Mouse (Mus musculus): Measurements from ENCODE around the gene Utp20. TPM values are rescaled to one million over a fixed set of nuclear protein-coding genes. Genes with fewer than 3 reads are reported as not detected.
"Not testable (repeated sequence)": the region's sequence is repeated elsewhere in the genome, so short reads cannot be mapped to it uniquely, and the experiment has no call there.

Utp20 gene
- polyA plus RNA-seq, 1 experiment from 2014 or later: 12.7 TPM

DNA sequence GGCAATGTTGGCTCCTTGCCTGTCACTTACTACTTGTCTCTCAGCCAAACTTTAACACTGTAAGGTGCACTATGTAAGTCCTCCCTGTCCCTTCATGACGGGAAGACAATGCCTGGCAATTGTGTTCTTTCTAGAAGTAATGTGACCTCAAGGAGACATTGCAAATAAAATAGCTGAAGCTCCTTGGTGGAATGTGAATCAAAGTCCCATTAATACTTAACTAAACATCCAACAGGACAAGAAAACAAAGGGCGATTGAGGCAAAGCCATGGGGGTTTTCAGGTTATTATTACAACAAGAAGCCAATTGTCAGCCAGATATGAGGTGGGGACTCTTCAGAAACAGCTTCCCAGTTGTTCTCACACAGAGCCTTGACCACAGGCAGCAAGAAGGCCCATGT, 7.6 kb upstream of the Utp20 start:
- 48% methylated on average over 2 of the region's 2 CpGs for WGBS
- Histone ChIP-seq H3K4me1 (replicated peaks; ENCODE audit: control insufficient read depth, insufficient read depth, low read length) (no peaks in the 10 kb centered on the region), H3K4me2 (ENCODE audit: low read depth, low read length) (no peak overlapping the region), H3K27me3 (ENCODE audit: control insufficient read depth, insufficient read depth, low read depth, low read length) (no peaks in the 10 kb centered on the region), H3K9me3 (ENCODE audit: control insufficient read depth, low read length) (no peaks in the 10 kb centered on the region; the same call in 1 of the 2 replicates), H3K27ac (ENCODE audit: low read length) (no peak overlapping the region), H3K4me3 (ENCODE audit: low read length) (no peak overlapping the region), H3K9ac (ENCODE audit: low read length) (no peak overlapping the region), H3K36me3 (ENCODE audit: control insufficient read depth, insufficient read depth, low read length) (no peaks in the 10 kb centered on the region)
- ATAC-seq (ENCODE audit: low read depth): no peak

DNA sequence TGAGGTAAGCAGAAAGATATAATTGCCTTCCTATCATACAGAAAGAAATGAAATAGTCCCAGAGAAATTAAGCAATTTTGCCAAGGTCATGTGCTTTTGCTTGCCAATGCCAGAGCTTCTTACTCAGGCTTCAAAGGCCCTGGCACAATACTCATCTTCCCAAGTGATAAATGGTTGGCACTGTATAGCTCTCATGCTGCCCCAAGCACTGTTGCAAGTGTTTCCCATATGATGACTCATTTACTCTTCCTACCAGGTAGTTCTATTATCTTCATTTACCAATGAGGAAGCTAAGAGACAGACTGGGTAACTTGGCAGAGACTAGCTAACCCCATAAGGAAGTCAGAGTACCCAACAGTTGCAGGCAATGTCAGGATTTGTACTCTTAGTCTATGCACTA, 1.8 kb upstream of the Utp20 start:
- H3K9ac ChIP-seq (ENCODE audit: low read length): no peak overlapping the region
- no peak overlapping the region for H3K4me2 ChIP-seq (ENCODE audit: low read depth, low read length)
- no peak overlapping the region for H3K27ac ChIP-seq (ENCODE audit: low read length)
- H3K4me1 ChIP-seq (replicated peaks; ENCODE audit: control insufficient read depth, insufficient read depth, low read length): peaks cover 7% of the 10 kb centered on the region; the same call in 1 of the 2 replicates
- H3K27me3 ChIP-seq (ENCODE audit: control insufficient read depth, insufficient read depth, low read depth, low read length): no peaks in the 10 kb centered on the region
- no peak overlapping the region for H3K4me3 ChIP-seq (ENCODE audit: low read length)
- no peaks in the 10 kb centered on the region for H3K9me3 ChIP-seq (ENCODE audit: control insufficient read depth, low read length)
- H3K36me3 ChIP-seq (ENCODE audit: control insufficient read depth, insufficient read depth, low read length): peaks cover 6% of the 10 kb centered on the region
- ATAC-seq (ENCODE audit: low read depth): no peak

GRCm38 (mm10) chr10:88827596-88827995, 992 bp upstream of the Utp20 start:
- H3K4me2 ChIP-seq (ENCODE audit: low read depth, low read length): peak overlapping the region; percentile 82
- WGBS: 87% methylated on average over 4 of the region's 4 CpGs

DNA sequence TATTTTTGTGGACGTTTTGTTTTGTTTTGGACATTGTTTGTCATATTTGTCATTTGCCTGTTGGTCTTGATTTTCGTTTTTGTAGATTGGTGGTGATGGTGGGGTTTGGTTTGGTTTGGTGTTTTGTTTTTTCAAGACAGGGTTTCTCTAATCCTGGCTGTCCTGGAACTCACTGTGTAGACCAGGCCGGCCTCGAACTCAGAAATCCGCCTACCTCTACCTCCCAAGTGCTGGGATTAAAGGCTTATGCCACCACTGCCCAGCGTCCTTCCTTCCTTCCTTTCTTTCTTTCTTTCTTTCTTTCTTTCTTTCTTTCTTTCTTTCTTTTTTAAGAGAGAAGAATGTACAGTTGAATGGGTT, 323 bp upstream of the Utp20 start:
- H3K9ac ChIP-seq (ENCODE audit: low read length): peak overlapping the region; percentile 79
- WGBS: 2% methylated on average over 6 of the region's 6 CpGs
- not testable (repeated sequence) for H3K4me1 ChIP-seq (replicated peaks; ENCODE audit: control insufficient read depth, insufficient read depth, low read length); H3K36me3 ChIP-seq (ENCODE audit: control insufficient read depth, insufficient read depth, low read length); H3K27ac ChIP-seq (ENCODE audit: low read length); H3K9me3 ChIP-seq (ENCODE audit: control insufficient read depth, low read length); H3K27me3 ChIP-seq (ENCODE audit: control insufficient read depth, insufficient read depth, low read depth, low read length)
- H3K4me2 ChIP-seq (ENCODE audit: low read depth, low read length): peak overlapping the region; percentile 82
- peak; percentile 32; the same call in 1 of the 2 replicates for ATAC-seq (ENCODE audit: low read depth)
- H3K4me3 ChIP-seq (ENCODE audit: low read length): peak overlapping the region; percentile 93

More at GRCm38 (mm10) chr10:88827596-88827995, 992 bp upstream of the Utp20 start:
- Histone ChIP-seq H3K4me1 (replicated peaks; ENCODE audit: control insufficient read depth, insufficient read depth, low read length) (peaks cover 7% of the 10 kb centered on the region; the same call in 1 of the 2 replicates), H3K27me3 (ENCODE audit: control insufficient read depth, insufficient read depth, low read depth, low read length) (no peaks in the 10 kb centered on the region), H3K4me3 (ENCODE audit: low read length) (peak overlapping the region; percentile 93), H3K36me3 (ENCODE audit: control insufficient read depth, insufficient read depth, low read length) (peaks cover 6% of the 10 kb centered on the region), H3K9ac (ENCODE audit: low read length) (no peak overlapping the region), H3K27ac (ENCODE audit: low read length) (no peak overlapping the region), H3K9me3 (ENCODE audit: control insufficient read depth, low read length) (no peaks in the 10 kb centered on the region)
- ATAC-seq (ENCODE audit: low read depth): no peak

DNA sequence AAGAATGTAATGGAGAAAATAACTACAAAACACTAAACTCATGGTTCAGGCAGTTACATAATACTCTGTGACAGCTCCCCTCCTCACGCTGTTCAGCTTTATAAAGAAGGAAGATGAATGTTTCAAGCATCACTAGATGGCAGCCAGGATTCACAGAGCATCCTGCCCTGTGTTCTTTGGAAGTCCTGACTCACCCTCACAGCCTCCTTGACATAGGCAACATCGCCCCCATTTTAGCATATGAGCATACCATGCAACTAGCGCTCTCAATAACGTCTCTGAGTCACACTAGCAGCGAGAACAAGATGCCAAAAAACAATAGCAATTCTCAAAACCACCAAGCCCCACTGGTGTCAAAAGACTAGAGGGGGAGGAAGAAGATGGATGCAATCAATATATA, 9.3 kb downstream of the Utp20 start:
- ATAC-seq (ENCODE audit: low read depth): no peak
- H3K4me2 ChIP-seq (ENCODE audit: low read depth, low read length): no peak overlapping the region
- 89% methylated on average over 5 of the region's 5 CpGs for WGBS
- no peaks in the 10 kb centered on the region for H3K4me1 ChIP-seq (replicated peaks; ENCODE audit: control insufficient read depth, insufficient read depth, low read length)
- no peaks in the 10 kb centered on the region for H3K9me3 ChIP-seq (ENCODE audit: control insufficient read depth, low read length)
- no peak overlapping the region for H3K27ac ChIP-seq (ENCODE audit: low read length)
- H3K4me3 ChIP-seq (ENCODE audit: low read length): no peak overlapping the region
- H3K36me3 ChIP-seq (ENCODE audit: control insufficient read depth, insufficient read depth, low read length): peaks cover 28% of the 10 kb centered on the region
- no peak overlapping the region for H3K9ac ChIP-seq (ENCODE audit: low read length)
- H3K27me3 ChIP-seq (ENCODE audit: control insufficient read depth, insufficient read depth, low read depth, low read length): no peaks in the 10 kb centered on the region

DNA sequence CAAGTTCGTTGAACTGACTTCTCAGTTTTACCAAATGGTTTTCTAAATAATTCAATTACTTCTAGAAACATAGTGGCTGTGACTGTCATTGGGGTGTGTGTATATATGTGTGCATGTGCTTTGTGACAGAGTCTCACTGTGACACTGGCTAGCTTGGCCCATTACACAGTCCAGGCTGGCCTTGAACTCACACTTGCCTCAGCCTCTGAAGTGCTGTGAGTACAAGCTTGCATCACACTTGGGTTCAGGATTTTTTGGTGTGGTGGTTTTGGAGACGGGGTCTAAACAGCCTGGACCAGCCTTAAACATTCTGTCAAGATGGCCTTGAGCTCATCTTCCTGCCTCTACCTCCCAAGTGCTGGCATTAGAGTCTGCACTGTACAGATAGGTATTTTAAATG, 11.3 kb downstream of the Utp20 start:
- H3K9ac ChIP-seq (ENCODE audit: low read length): no peak overlapping the region
- H3K9me3 ChIP-seq (ENCODE audit: control insufficient read depth, low read length): no peaks in the 10 kb centered on the region
- no peak overlapping the region for H3K4me3 ChIP-seq (ENCODE audit: low read length)
- H3K4me1 ChIP-seq (replicated peaks; ENCODE audit: control insufficient read depth, insufficient read depth, low read length): no peaks in the 10 kb centered on the region
- no peaks in the 10 kb centered on the region for H3K27me3 ChIP-seq (ENCODE audit: control insufficient read depth, insufficient read depth, low read depth, low read length)
- peaks cover 21% of the 10 kb centered on the region for H3K36me3 ChIP-seq (ENCODE audit: control insufficient read depth, insufficient read depth, low read length)
- no peak overlapping the region for H3K27ac ChIP-seq (ENCODE audit: low read length)
- no peak for ATAC-seq (ENCODE audit: low read depth)
- H3K4me2 ChIP-seq (ENCODE audit: low read depth, low read length): no peak overlapping the region
- 93% methylated on average over 2 of the region's 2 CpGs for WGBS

DNA sequence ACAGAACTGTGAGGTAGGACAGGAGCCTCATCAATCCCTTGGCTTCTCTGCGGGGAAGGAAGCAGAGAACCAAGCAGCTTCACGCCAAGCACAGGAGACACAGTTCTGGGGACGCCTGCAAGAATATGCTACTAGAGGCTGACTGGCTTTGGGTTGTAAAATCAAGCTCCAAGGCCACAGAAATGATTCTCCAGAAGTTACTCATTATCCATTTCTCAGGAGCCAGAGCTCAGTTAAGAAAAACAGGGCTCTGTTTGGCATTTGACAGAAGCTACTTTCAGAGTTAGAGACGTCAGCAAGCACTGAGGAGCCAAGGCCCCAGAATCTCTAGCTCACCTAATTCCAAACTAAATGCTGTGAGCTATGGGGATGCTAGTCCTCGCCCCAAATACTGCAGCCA, 14.9 kb downstream of the Utp20 start:
- 86% methylated on average over 5 of the region's 5 CpGs for WGBS
- Histone ChIP-seq H3K4me2 (ENCODE audit: low read depth, low read length) (no peak overlapping the region), H3K9ac (ENCODE audit: low read length) (no peak overlapping the region), H3K9me3 (ENCODE audit: control insufficient read depth, low read length) (no peaks in the 10 kb centered on the region), H3K36me3 (ENCODE audit: control insufficient read depth, insufficient read depth, low read length) (peaks cover 23% of the 10 kb centered on the region), H3K4me3 (ENCODE audit: low read length) (no peak overlapping the region), H3K4me1 (replicated peaks; ENCODE audit: control insufficient read depth, insufficient read depth, low read length) (no peaks in the 10 kb centered on the region), H3K27me3 (ENCODE audit: control insufficient read depth, insufficient read depth, low read depth, low read length) (no peaks in the 10 kb centered on the region), H3K27ac (ENCODE audit: low read length) (no peak overlapping the region)
- ATAC-seq (ENCODE audit: low read depth): no peak

DNA sequence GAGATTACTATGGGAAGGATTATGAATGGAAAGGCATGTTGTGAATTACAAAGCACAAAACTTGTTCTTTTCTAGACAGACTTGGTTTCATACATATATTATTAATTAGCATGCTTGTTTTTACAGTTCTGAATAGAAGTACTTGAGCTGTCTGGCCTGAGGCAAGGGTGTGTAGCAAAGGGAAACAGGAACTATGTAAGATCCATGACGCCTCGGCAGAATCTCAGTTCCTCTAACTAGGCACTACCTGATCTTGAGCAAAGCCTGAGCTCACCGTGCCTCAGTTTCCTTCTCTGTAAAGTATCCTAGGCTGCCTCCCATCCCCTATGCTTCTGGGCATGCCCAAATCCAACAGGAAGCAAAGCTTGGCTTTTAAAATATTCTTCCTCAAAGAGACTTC, 24.4 kb downstream of the Utp20 start:
- 83% methylated on average over 3 of the region's 3 CpGs for WGBS
- Histone ChIP-seq H3K4me2 (ENCODE audit: low read depth, low read length) (no peak overlapping the region), H3K36me3 (ENCODE audit: control insufficient read depth, insufficient read depth, low read length) (peaks cover 10% of the 10 kb centered on the region), H3K9me3 (ENCODE audit: control insufficient read depth, low read length) (no peaks in the 10 kb centered on the region), H3K27me3 (ENCODE audit: control insufficient read depth, insufficient read depth, low read depth, low read length) (no peaks in the 10 kb centered on the region), H3K4me1 (replicated peaks; ENCODE audit: control insufficient read depth, insufficient read depth, low read length) (no peaks in the 10 kb centered on the region), H3K27ac (ENCODE audit: low read length) (no peak overlapping the region), H3K9ac (ENCODE audit: low read length) (no peak overlapping the region), H3K4me3 (ENCODE audit: low read length) (no peak overlapping the region)
- ATAC-seq (ENCODE audit: low read depth): no peak

DNA sequence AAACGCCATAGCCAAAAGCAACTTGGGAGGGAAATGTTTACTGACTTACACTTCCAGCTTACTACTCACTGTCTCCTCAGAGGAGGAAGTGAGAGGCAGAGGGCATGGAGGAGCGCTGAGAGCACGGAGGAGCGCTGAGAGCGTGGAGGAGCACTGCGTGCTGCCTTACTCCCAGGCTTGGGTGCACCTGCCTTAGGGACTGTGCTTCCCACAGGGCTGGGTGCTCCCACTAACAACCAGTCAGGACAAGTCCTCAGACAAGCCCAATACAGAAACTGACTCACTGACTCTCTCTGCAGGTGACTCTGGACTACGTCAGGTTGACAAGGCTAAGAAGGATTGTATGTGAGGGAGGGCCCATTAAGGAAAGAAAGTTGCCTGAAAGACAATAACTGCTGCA, 27.2 kb downstream of the Utp20 start:
- WGBS: 93% methylated on average over 7 of the region's 7 CpGs
- H3K36me3 ChIP-seq (ENCODE audit: control insufficient read depth, insufficient read depth, low read length): peaks cover 6% of the 10 kb centered on the region; the same call in 1 of the 2 replicates
- H3K27me3 ChIP-seq (ENCODE audit: control insufficient read depth, insufficient read depth, low read depth, low read length): no peaks in the 10 kb centered on the region
- no peaks in the 10 kb centered on the region for H3K9me3 ChIP-seq (ENCODE audit: control insufficient read depth, low read length)
- no peak overlapping the region for H3K4me3 ChIP-seq (ENCODE audit: low read length)
- H3K4me2 ChIP-seq (ENCODE audit: low read depth, low read length): no peak overlapping the region
- no peak overlapping the region for H3K9ac ChIP-seq (ENCODE audit: low read length)
- ATAC-seq (ENCODE audit: low read depth): no peak
- H3K4me1 ChIP-seq (replicated peaks; ENCODE audit: control insufficient read depth, insufficient read depth, low read length): no peaks in the 10 kb centered on the region
- no peak overlapping the region for H3K27ac ChIP-seq (ENCODE audit: low read length)

DNA sequence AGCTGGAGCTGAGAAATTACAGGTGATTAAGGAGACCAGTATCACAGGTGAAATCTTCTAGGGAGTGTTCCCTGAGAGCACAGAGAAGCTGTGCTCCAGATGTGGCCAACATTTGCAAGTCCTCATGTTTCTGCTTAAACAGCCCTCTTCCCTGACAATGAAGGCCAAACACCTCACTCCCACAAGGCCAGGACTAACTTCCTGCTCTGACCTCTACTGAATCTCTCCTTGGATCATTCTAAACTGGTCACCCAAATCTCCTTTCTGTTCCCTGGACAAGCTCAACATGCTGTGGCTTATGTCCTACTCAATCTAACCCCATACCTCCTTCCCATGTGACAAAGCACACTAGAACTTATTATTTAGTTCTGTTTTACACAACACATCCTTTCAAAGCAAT, 29.2 kb downstream of the Utp20 start:
- H3K27me3 ChIP-seq (ENCODE audit: control insufficient read depth, insufficient read depth, low read depth, low read length): no peaks in the 10 kb centered on the region
- no peak overlapping the region for H3K9ac ChIP-seq (ENCODE audit: low read length)
- H3K9me3 ChIP-seq (ENCODE audit: control insufficient read depth, low read length): no peaks in the 10 kb centered on the region
- no peak for ATAC-seq (ENCODE audit: low read depth)
- peaks cover 8% of the 10 kb centered on the region for H3K36me3 ChIP-seq (ENCODE audit: control insufficient read depth, insufficient read depth, low read length)
- no peak overlapping the region for H3K4me3 ChIP-seq (ENCODE audit: low read length)
- H3K27ac ChIP-seq (ENCODE audit: low read length): no peak overlapping the region
- no peak overlapping the region for H3K4me2 ChIP-seq (ENCODE audit: low read depth, low read length)
- H3K4me1 ChIP-seq (replicated peaks; ENCODE audit: control insufficient read depth, insufficient read depth, low read length): no peaks in the 10 kb centered on the region

Measured in lung, embryonic 16.5 days (tissue).